In genomic region chr4:107127901-107128669, GRCm38 (mm10) we compare ENCODE assay signal across 10 mouse cellular contexts. TPM values are rescaled to one million over a fixed set of nuclear protein-coding genes. Genes with fewer than 3 reads are reported as not detected.
DNase-seq lines count a peak whose midpoint lies in the region; ATAC-seq and TF ChIP-seq lines count a peak whose summit lies in the region.
"Had no signal": no experiment of that assay in that cellular context is flagged by ENCODE, and none has a peak within 500 bp of the region (broad histone marks: within the 10 kb centered on the region; RNA-seq: fewer than 3 reads in every experiment).

No protein-coding gene starts in this region.

- peaks cover 32% of the 10 kb centered on the region for H3K27me3 ChIP-seq in heart, embryonic 10.5 days (ENCODE audit: insufficient read depth, poor library complexity, severe bottlenecking)
- no peaks in the 10 kb centered on the region for H3K27me3 ChIP-seq in hindbrain, postnatal 0 days (ENCODE audit: insufficient read depth, low read length)
- H3K27me3 ChIP-seq in neural tube, embryonic 14.5 days (ENCODE audit: control insufficient read depth, insufficient read depth, low read length), result no peaks in the 10 kb centered on the region
- H3K27me3 ChIP-seq: limb, embryonic 15.5 days had no signal

- 34% methylated on average over 13 of the region's 13 CpGs for WGBS in heart, embryonic 10.5 days
- WGBS in hindbrain, postnatal 0 days, result 26% methylated on average over 13 of the region's 13 CpGs
- 24% methylated on average over 13 of the region's 13 CpGs for WGBS in neural tube, embryonic 14.5 days

- no peak overlapping the region for H3K4me3 ChIP-seq in heart, embryonic 10.5 days
- no peak overlapping the region for H3K4me3 ChIP-seq in hindbrain, postnatal 0 days (ENCODE audit: low read length)
- no peak overlapping the region for H3K4me3 ChIP-seq in neural tube, embryonic 14.5 days (ENCODE audit: low read depth, low read length)
- H3K4me3 ChIP-seq: limb, embryonic 15.5 days had no signal

- H3K9ac ChIP-seq in hindbrain, postnatal 0 days (replicated peaks; ENCODE audit: low read length), result no peak overlapping the region
- H3K9ac ChIP-seq in neural tube, embryonic 14.5 days (replicated peaks; ENCODE audit: low read depth, low read length), result no peak overlapping the region
- H3K9ac ChIP-seq: limb, embryonic 15.5 days had no signal

- no peak for TF ChIP-seq CTCF in hindbrain, postnatal 0 days (IDR thresholded peaks at IDR 0.05; ENCODE audit: low read depth)

- H3K36me3 ChIP-seq in heart, embryonic 10.5 days, result no peaks in the 10 kb centered on the region
- H3K36me3 ChIP-seq in hindbrain, postnatal 0 days (ENCODE audit: insufficient read depth, low read length), result no peaks in the 10 kb centered on the region
- no peaks in the 10 kb centered on the region for H3K36me3 ChIP-seq in neural tube, embryonic 14.5 days (ENCODE audit: control insufficient read depth, insufficient read depth, low read length)
- H3K36me3 ChIP-seq: limb, embryonic 15.5 days had no signal

- H3K4me2 ChIP-seq in hindbrain, postnatal 0 days (ENCODE audit: low read depth, low read length), result no peak overlapping the region
- no peak overlapping the region for H3K4me2 ChIP-seq in neural tube, embryonic 14.5 days (ENCODE audit: low read depth, low read length)
- H3K4me2 ChIP-seq: limb, embryonic 15.5 days had no signal

- H3K9me3 ChIP-seq in heart, embryonic 10.5 days, result no peaks in the 10 kb centered on the region
- no peaks in the 10 kb centered on the region for H3K9me3 ChIP-seq in hindbrain, postnatal 0 days (ENCODE audit: low read length)
- no peaks in the 10 kb centered on the region for H3K9me3 ChIP-seq in neural tube, embryonic 14.5 days (ENCODE audit: control insufficient read depth, low read length)
- H3K9me3 ChIP-seq: limb, embryonic 15.5 days had no signal

- ATAC-seq in hindbrain, postnatal 0 days, result peak; percentile 57
- ATAC-seq in neural tube, embryonic 14.5 days (ENCODE audit: low read depth), result 0 out of 2 replicates have a peak, but pooled peaks have one; percentile 25

- intact Hi-C loops in heart, postnatal 36 days (cut with DNase I), result no loop called here

- peaks cover 49% of the 10 kb centered on the region for H3K4me1 ChIP-seq in heart, embryonic 10.5 days
- peaks cover 11% of the 10 kb centered on the region; the same call in 1 of the 2 replicates for H3K4me1 ChIP-seq in hindbrain, postnatal 0 days (ENCODE audit: insufficient read depth, low read length)
- H3K4me1 ChIP-seq in neural tube, embryonic 14.5 days (ENCODE audit: control insufficient read depth, insufficient read depth, low read length), result peaks cover 5% of the 10 kb centered on the region; the same call in 1 of the 2 replicates

- no peak for DNase-seq in heart, embryonic 10.5 days (ENCODE audit: low spot score)
- no peak for DNase-seq in heart, postnatal 36 days
- DNase-seq in embryo, embryonic 10 days (ENCODE audit: low spot score), result peak; percentile 60
- DNase-seq in hindbrain, postnatal 0 days (ENCODE audit: low spot score), result peak; percentile 67
- DNase-seq in testis, postnatal 10 days (ENCODE audit: low spot score), result no peak
- no peak for DNase-seq in gastrocnemius, adult 18-20 months (ENCODE audit: low spot score)
- DNase-seq in lung, postnatal 10 days, result no peak
- DNase-seq: heart, adult 18-20 months had no signal

- peak overlapping the region; percentile 32; the same call in 1 of the 2 replicates for H3K27ac ChIP-seq in heart, embryonic 10.5 days
- peak overlapping the region; percentile 26; the same call in 1 of the 2 replicates for H3K27ac ChIP-seq in hindbrain, postnatal 0 days
- H3K27ac ChIP-seq in neural tube, embryonic 14.5 days (ENCODE audit: low read depth, low read length), result no peak overlapping the region
- H3K27ac ChIP-seq: limb, embryonic 15.5 days had no signal

RNA-seq across cellular contexts. Expression of gene Cdcp2, which starts 31.4 kb away (rescaled TPM):
- polyA plus RNA-seq in heart, embryonic 10.5 days (2016; fragmentation: Nextera tagmentation; extraction: Ambion mirVana), result not detected in 2 replicates
- total RNA-seq in heart, postnatal 36 days (2021), result not detected
- total RNA-seq in hindbrain, postnatal 0 days (2014; rRNA removed), result 0.68 TPM in 1 of 2 replicates, not detected in the other
- polyA plus RNA-seq in hindbrain, postnatal 0 days (2015; fragmentation: Nextera tagmentation; extraction: Ambion mirVana), result 0.13 TPM in 1 of 2 replicates, not detected in the other
- polyA plus RNA-seq in neural tube, embryonic 14.5 days (2014; fragmentation: Nextera tagmentation; extraction: Ambion mirVana), result not detected in 2 replicates
- not detected for total RNA-seq in gastrocnemius, adult 18-20 months (2021)
- total RNA-seq: heart, adult 18-20 months had no signal
- polyA plus RNA-seq: limb, embryonic 15.5 days had no signal

RNA-seq across cellular contexts. Expression of gene Tmem59, which starts 50.1 kb away (rescaled TPM):
- 292 and 299 TPM in 2 replicates for polyA plus RNA-seq in heart, embryonic 10.5 days (2016; fragmentation: Nextera tagmentation; extraction: Ambion mirVana)
- 100 to 1,000 TPM; 150 to 151 TPM for total RNA-seq in heart, postnatal 36 days (2021)
- total RNA-seq in hindbrain, postnatal 0 days (2014; rRNA removed), result 178 and 200 TPM in 2 replicates
- 393 and 422 TPM in 2 replicates for polyA plus RNA-seq in hindbrain, postnatal 0 days (2015; fragmentation: Nextera tagmentation; extraction: Ambion mirVana)
- 399 and 419 TPM in 2 replicates for polyA plus RNA-seq in neural tube, embryonic 14.5 days (2014; fragmentation: Nextera tagmentation; extraction: Ambion mirVana)
- total RNA-seq in gastrocnemius, adult 18-20 months (2021), result 10 to 100 TPM; 74.4 to 89.6 TPM

RNA-seq across cellular contexts. Expression of gene Tceanc2, which starts 50.8 kb away (rescaled TPM):
- 17.8 and 21.3 TPM in 2 replicates for polyA plus RNA-seq in heart, embryonic 10.5 days (2016; fragmentation: Nextera tagmentation; extraction: Ambion mirVana)
- 10 to 100 TPM; 11.5 to 18.3 TPM for total RNA-seq in heart, postnatal 36 days (2021)
- 5.4 and 8.0 TPM in 2 replicates for total RNA-seq in hindbrain, postnatal 0 days (2014; rRNA removed)
- polyA plus RNA-seq in hindbrain, postnatal 0 days (2015; fragmentation: Nextera tagmentation; extraction: Ambion mirVana), result 17.3 and 23.4 TPM in 2 replicates
- 22.7 and 56.4 TPM in 2 replicates for polyA plus RNA-seq in neural tube, embryonic 14.5 days (2014; fragmentation: Nextera tagmentation; extraction: Ambion mirVana)
- total RNA-seq in gastrocnemius, adult 18-20 months (2021), result 10 to 100 TPM; 10.9 to 13.0 TPM

Comparison
In these comparisons a context has a peak if more than half of its experiments do, and no peak if none do; other contexts are left out.
1. DNase-seq: peak in embryo, embryonic 10 days (single experiment) and hindbrain, postnatal 0 days (single experiment); none in heart, embryonic 10.5 days (single experiment), heart, postnatal 36 days (0 of 2), testis, postnatal 10 days (single experiment), gastrocnemius, adult 18-20 months (single experiment) and lung, postnatal 10 days (single experiment).